Mouse (Mus musculus) right cerebral cortex, adult 2 months (tissue): ENCODE data around the gene Aldh1l2.
A peak's percentile ranks its signal among the peaks of the same experiment; 100 is the strongest.
"Not testable (repeated sequence)": the region's sequence is repeated elsewhere in the genome, so short reads cannot be mapped to it uniquely, and the experiment has no call there.

ENCODE experiments used
- DNase-seq, 2 experiments: peaks; one replicate each; pipeline ENCODE4 v3.0.0; 2021 to 2022; ENCODE audit warnings: low spot score in 2 of 2

The Aldh1l2 gene

DNA sequence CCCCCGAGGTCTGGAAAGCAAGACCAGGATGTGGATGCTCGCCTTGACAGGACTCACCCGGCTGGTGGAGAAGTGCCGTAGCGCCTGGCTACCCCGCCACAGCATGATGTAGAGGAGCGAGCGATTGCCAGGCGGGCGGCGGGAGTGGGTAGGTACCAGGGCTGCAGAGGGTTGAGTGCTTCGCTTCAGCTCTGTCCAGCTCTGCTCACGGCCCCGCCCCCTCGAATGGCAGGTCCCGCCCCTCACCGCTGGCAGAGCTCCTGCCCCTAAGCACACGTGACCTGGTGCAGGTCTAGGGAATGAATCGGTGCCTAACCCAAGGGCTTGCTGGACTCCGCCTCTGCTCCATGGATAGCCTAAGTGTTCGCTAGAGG lies at the start of gene Aldh1l2:
Aldh1l2 (minus strand) TSS at position 231 of the 374 bp plus-strand sequence.
- DNase-seq = peak; percentile 22 to 39

DNA sequence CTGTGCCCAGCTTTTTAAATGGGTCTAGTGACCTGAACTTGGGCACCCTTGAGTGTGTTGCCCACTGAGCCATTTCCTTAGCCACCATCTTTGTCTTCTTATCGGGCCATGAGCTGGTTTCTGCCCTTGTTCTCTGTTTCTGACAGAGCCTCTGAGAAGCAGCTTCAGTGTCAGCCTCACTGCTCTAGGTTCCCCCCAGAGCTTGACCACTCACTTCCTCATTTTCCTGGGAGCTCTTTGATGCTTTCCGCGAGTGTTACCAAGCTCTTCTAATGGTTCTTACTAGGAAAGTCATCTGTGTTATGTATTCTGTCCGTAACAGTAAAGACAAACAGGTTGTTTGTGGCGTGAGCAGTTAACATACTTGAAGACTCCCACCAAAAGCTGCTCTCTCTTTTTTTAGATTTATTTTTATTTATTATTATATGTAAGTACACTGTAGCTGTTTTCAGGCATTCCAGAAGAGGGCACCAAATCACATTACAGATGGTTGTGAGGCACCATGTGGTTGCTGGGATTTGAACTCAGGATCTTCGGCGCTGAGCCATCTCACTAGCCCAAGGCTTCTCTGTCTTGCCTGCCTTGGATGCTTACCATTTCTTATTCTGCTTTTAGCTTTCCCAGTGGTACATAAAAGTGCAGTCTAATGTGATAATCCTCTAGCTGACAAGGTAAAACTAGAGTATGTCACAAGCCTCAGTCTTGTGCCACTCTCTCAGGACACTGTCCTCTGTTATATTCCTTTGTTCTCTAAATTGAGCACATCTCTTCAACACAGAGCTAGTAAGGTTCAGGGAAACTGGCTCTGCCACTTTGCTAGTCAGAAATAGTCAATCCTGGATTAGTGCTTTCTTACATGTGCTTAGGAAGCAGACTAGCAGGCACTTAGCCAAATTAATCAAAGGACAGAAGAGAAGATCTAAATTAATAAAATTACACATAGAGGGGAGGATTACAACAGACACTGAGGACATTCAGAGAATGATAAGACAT lies 31.8 kb upstream of the Aldh1l2 start:
- no peak for DNase-seq

DNA sequence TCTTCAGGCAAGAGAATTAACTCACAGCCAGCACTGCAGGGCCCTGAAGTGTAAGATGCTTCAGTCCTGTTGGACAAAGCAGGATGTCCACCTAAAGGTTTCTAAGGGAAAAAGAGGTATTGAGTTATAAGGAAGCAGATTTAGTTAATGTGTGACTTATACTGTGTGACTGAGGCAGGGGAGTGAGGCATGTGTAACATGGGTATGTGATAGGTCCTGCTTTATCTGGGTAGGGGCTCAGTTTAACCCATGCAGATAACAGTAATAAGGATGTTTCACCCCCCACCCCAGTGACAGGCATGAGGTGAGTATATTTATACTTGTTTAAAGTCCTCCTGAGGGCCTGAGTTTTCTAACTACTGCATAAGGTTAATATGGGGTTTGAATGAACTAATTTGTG lies 29.1 kb upstream of the Aldh1l2 start:
- DNase-seq = no peak

DNA sequence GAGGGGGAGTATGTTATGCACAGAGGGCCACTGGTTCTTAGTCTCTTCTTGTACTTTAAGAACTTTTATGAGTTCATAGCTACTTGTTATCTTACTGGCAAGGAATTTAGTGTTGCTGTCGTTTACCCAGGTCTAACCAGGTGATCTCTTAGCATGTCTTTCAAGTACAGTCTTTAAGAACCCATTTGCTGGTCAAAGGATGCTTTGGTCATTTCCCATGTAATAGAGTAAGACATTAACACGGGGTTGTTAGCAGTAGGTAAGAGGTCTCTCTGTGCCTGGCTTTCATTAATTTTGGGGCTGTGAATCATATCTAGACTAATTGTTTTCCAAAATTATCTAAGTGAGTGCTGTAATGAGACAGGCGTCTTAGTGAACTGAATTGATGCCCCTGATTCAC lies 11.4 kb upstream of the Aldh1l2 start:
- no peak for DNase-seq

DNA sequence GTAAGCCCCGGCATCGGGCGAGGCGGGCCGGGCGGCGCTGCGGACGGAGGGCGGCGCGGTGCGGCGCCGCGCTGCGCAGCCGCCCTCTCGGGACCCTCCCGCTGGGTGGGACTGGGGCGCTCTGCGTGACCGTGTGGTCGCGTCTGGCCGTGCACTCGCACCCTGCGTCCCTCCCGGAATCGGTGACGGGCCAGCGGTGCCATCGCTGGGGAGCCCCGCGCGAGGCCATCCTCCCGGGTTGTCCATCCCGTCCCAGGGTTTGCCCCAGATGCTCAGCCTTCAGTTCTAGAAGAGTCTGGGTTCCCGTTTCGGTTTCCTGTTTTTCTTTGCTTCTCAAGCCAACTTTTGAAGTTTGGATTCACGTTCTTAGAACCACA lies 10.2 kb upstream of the Aldh1l2 start:
- DNase-seq = peak; percentile 55 to 66

DNA sequence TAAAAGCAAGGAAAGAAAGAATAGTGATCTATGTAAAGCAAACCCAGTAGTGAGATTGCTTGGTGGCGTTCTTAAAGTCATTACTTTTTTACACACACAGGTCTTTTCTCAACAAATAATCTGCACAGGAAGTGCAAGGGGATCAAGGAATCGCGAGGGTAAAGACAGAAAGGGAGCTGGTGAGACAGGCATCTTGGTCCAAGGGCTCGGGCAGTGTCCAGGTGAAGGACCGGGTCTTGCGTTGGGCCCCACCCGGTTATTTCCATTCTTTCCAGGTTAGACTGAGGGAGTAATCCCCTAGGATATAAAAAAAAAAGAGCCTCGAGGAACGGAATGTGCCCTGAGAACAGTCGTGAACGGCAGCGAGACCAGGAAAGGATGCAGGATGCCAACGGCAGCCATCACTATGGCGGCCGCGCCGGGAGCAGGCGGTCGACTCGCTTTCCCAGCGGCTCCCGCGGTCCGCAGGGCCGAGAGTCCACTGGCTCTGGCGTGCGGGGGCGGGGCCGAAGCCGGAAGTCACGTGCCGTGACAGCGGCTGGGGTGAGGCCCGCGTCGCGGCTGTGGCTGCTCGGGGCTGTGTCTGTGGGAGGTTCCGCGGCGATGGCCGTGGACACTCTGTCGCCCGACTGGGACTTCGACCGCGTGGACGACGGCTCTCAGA lies 9.6 kb upstream of the Aldh1l2 start, which contains the start of gene Washc4:
Washc4 (plus strand) TSS at position 314 of the 664 bp plus-strand sequence.
- DNase-seq = peak; percentile 92 to 94

DNA sequence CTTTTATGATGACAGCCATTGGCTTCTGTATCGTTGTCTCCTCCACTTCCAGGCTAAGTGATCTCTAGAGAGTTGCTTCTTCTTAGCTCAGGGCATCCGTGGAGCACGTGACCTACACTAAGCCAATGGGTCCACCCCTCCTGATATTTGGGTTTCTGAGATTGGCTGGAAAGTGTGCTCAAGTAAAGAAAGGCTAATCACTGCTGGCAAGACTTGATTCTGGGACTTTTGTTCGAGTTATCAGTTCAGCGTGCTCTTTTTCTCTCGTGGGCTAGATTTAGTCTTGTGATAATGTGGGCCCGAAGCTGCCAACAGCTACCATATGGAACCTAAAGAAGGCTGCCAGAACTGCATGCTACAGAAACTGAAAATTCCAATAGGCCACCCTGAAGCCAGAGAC lies 8.3 kb upstream of the Aldh1l2 start:
- peak; percentile 19 to 31 for DNase-seq

DNA sequence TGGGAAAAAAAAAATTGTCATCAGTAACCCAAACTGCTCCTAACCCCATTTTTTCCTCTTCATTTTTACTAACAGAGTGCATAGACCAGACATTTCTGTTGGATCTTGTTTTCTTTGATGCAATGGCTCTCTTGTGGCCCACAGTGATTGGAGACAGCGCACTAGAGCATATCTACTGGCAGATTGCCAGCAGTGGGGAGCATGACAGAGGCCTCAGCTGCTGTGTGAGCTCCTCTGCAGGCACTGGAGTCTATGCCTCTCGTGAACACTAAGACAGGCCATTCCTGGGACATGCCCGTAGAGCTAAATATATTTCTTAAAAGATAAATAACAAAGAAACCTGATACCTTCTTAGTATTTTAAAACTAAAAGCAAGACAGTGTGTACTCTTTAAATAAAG lies 6.2 kb upstream of the Aldh1l2 start:
- no peak for DNase-seq

DNA sequence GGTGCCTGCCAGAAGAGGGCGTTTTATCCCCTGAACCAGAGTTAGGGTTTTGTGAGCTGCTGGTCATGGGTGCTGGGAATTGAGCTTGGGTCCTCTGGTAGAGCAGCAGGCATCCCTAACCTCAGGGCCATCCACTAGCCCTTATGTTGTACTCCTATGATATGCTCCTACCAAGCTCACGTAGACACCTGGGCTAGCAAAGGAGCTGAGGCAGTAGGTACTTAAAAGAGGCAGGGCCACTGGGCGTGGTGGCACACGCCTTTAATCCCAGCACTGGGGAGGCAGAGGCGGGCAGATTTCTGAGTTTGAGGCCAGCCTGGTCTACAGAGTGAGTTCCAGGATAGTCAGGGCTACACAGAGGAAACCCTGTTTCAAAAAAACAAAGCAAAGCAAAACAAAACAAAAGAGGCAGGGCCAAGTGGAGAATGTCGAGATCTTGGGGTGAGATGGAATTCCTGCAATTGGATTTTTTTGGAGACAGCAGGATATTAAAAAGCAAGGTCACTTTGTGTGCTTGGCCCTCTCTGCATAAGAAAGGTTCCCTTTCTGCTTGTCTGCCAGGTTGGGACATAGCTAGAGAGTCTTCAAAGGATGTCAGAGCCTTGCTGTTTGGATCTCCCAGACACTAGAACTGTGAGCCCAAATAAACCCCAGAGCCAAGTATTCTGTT lies 5.5 kb upstream of the Aldh1l2 start:
- DNase-seq = no peak

DNA sequence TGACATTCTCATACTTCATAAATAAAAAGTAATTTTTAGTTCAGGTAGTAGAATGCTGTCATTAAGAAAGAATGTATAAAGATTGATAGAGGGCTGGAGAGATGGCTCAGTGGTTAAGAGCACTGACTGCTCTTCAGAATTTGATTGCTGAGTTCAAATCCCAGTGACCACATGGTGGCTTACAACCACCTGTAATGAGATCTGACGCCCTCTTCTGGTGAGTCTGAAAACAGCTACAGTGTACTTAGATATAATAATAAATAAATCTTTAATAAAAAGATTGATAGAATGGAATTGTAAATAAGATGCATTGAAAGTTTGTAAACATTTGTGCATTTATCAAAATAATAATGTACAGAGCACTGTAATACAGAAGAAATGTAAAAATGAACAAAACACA lies 2.5 kb upstream of the Aldh1l2 start:
- no peak for DNase-seq

DNA sequence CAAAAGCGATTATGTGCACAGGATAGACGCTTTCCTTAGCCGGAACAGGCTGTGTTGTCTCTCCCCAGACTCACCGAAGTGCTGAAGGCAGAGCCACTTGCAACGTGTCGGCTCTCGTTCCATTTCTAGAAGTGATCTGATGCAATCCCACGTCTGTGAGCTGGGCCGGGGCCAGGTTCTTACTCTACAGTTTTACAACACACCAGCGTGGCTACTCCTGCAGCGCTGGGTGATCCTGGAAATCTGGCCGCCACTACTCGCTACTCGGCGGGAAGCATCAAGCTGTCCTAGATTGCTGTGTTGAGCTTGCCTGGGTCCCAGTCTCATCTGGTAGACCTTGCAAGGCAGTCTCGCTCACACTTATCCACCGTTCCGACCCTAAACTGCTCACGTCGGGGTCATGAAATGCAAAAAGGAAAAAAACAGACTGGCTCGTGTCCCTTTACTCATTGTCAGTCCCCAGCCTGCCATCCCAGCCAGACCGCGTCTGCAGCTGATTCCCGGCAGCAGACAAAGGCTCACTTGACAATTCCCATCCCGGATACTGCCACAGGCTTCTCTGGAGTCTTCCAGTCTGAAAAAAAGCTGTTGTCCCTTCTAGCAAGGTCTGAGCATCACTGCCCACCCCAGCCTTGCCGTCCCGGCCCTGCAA lies 556 bp downstream of the Aldh1l2 start:
- DNase-seq = peak; percentile 70 to 76

DNA sequence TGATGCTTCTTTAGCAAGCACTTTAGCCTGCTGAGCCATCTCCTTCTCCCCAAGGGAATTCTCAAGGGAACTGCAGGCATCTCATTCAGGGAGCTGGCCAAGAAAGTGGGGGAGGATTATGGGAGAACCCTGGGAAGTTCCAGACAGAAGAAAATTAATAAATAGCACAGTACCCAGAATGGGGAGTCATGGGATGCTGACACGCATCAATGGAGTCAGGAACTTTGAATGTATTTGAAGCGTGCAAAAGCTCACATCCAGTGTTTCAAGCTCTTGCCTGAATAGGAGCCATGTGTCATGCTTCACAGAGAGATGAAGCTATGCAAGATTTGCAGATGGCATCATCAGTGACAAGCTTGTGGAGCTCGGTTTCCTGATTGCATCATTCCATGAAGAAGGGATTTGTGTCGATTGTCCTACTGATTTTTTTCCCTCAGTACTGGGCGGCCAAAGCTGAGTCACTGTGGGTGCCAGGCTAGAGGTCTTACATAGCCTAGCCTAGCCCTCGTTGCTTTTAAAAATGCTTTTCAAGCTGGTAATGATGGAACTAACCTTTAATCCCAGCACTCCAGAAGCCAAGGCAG lies 3.5 kb downstream of the Aldh1l2 start:
- no peak for DNase-seq

DNA sequence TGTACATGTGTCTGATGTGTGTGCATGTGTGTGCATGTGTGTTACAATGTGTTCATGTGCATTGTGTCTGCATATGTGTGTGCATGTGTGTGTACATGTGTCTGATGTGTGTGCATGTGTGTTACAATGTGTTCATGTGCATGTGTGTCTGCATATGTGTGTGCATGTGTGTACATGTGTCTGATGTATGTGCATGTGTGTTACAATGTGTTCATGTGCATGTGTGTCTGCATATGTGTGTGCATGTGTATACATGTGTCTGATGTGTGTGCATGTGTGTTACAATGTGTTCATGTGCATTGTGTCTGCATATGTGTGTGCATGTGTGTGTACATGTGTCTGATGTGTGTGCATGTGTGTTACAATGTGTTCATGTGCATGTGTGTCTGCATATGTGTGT lies 9.7 kb downstream of the Aldh1l2 start:
- DNase-seq = not testable (repeated sequence)

DNA sequence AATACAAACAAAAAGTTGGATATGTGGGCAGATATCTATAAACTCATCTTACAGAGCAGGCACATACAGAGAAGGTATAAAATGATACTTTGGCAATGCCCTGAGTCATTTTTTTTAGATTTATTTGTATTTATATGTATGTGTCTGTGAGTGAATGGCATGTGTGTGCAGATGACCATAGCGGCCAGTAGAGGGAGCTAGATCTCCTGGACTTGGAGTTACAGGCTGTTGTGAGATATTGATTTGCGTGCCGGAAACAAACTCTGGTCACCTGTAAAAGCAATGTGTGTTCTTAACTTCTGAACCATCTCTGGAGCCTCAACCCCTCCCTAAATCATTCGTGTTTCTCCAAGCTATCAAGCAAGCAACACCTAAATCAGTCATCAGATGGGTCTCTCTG lies 12.9 kb downstream of the Aldh1l2 start:
- no peak for DNase-seq

DNA sequence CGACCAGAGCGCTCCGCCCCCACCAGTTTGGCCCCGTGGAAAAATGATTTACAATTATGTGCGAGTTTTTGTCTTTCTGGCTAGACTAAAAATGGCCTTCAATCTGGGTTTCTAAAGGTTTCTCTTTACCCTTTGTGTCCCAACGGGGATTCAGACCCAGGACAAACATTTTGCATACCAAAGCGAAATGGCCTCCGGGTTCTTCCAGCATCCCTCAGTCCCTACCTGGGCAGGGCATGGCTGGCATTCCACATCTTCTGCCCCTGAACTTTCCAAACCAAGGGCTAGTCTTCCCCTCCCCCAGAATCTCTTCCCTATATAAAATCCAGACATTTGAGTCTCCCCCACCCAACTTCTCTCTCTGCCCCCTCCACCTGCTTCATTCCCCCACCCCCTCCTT lies 20.2 kb downstream of the Aldh1l2 start:
- no peak for DNase-seq

DNA sequence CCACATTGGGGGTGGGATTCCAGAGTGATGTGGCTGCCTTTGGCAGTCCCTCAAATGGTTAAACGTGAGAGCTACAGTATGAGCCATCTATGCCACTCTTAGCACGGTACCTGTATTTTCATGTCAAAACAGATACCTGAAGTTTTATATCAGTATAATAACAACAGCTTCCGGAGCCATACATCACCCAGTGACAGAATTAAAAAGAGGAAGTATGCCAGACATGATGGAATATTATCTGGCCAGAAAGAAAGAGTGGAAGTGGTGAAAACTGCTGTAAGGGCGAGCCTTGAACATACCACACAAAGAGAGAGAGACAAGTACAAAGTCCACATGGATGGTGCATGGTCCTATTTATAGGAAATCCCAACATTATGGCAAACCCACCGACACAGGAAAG lies 22.6 kb downstream of the Aldh1l2 start:
- DNase-seq = no peak

DNA sequence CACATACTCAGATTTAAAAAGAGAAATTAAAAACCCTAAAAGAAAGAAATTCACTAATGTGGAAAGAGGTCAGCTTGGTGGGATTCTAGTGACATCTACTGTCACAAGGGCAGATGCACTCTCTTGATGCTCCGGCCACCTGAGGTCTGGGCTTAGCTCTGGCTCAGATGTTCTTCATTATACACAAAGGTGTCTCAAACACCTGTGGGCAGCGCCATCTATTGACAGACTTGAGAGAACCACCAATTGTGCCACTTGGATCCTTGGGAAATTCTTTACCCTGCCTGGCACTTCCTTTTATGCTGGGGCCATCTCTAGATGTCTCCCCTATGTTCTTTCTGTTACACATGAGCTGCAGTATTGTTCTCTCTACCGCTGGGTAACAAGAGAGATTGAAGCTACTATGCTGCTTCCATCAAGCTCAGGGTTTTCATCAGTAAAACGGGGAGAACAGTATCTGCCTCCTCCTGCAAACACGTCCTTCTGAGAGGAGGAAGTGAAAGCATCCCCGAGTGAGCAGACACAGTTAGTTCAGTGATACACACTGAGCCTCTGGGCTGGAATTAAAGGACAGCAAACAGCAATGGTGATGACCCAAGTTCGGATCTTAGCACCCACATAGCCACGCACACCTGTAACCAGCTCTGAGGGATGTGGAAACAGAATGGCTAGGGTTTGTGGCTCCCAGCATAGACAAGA lies 24.8 kb downstream of the Aldh1l2 start:
- peak; percentile 24 to 39 for DNase-seq

DNA sequence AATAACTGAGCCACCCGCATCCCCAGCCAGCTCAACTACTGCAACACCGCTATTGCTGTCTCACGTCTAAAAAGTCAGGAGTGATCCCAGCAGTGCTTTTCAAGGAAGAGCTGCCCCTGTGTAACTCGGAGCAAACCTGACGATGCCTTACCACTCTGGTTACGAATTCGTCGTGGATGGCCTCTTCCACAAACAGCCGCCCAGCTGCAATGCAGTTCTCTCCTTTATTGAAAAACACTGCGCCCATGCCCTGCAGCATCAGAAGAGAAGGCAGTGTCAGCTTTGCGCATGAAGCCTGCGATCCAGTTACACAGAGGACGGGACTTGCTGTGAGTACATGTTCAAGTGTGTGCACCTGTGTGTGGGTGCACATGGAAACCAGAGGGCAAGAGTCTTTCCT lies 36.6 kb downstream of the Aldh1l2 start:
- no peak for DNase-seq

DNA sequence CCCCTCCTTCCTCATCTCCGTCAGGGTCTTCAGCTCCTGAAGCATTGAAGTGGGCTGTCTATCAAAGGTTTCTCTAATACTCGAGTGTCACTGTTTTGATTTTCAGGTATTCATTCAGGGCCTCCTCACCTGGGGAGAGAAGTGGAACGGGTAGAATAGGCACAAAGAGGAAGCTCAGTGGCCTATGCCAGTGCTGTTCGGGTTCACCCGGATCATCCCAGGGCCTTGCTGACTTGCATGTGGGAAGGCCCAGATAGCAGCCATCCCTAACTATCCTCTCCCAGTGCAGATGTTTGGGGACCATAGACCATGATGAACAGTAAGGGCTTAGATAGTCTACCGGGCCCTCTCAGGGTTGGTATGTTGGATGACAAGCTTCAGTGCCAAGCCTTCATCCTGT lies 43.4 kb downstream of the Aldh1l2 start:
- no peak for DNase-seq

DNA sequence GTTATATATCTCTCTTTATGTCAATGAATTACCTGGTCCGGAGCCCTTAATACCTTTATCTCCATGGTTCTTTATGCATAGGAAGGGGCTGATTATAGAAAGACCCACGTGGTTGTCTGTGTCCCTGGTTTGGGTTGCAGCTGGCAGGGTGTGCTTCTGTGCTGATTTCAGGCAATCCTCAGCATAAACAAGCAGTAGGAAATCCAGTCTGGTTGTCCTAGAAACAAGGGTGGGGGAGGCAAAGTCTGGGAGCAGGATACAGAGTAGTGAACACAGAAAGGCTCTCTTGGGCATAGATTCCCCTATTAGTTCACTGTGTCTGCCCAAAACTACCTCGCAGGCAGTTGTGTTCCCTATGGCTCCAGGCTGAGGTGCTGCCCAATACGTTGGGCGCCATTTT lies 56.7 kb downstream of the Aldh1l2 start:
- peak; percentile 15 to 34 for DNase-seq

DNA sequence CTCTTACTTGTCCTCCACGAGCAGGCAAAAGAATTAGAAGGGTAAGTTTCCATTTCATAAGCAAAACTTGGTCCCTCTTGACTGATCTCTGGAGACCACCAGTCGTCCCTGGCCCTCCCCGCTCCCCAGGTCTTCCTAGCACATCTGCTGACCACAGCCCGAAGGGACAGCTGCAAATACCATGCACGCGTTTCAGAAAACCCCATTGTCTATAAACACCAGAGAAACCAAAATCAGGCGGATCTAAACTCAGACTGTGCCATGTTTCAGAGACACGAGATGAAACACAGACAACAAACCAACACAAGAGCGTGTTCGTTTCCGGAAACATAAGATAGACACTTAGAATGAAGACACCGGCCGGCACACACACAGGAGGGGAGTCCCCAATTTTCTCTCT lies 58.7 kb downstream of the Aldh1l2 start:
- DNase-seq = no peak
